Mouse (Mus musculus) brain, embryonic 14.5 days (tissue): ENCODE measurements around the gene Bcl2l13. TPM values are rescaled to one million over a fixed set of nuclear protein-coding genes. Genes with fewer than 3 reads are reported as not detected.

Experiments used
- DNase-seq: peaks from one replicate; pipeline ENCODE4 v3.0.0-alpha.2; 2011; ENCODE audit warnings: low read depth
- CTCF ChIP-seq: fragments of 200-500 bp; IDR thresholded peaks from 2 replicates; pipeline ENCODE4 v1.5.1; 2012; ENCODE audit warnings: inconsistent platforms, mild to moderate bottlenecking, moderate library complexity, borderline replicate concordance; ENCODE audit not compliant: insufficient read depth, insufficient read length; ENCODE audit errors: extremely low read depth
- POLR2A ChIP-seq: fragments of 200-500 bp; IDR thresholded peaks from 2 replicates; pipeline ENCODE4 v1.6.1; 2012; ENCODE audit warnings: mild to moderate bottlenecking, inconsistent platforms, borderline replicate concordance; ENCODE audit not compliant: poor library complexity, insufficient read depth, insufficient read length, severe bottlenecking; ENCODE audit errors: extremely low read depth
- polyA plus RNA-seq: library from polyadenylated mRNA; depleted of rRNA; stranded (reverse); fragments of >200 nt; gene quantifications from 2 replicates; pipeline ENCODE4 v1.2.3, GENCODE M21; 2012; rRNA removed

The Bcl2l13 gene
- polyA plus RNA-seq, result 31.3 and 34.7 TPM in 2 replicates

GRCm38 (mm10) chr6:120835474-120836374 is at the start of gene Bcl2l13:
Gene Bcl2l13 (plus strand): TSS chr6:120836212.
- peak; percentile 93 for DNase-seq
- TF ChIP-seq CTCF (peak; percentile 16; the same call in 1 of the 2 replicates), POLR2A (peak; percentile 78)

- TF ChIP-seq POLR2A (no peak), CTCF (no peak)
- DNase-seq, result no peak
Observed at GRCm38 (mm10) chr6:120788068-120788607, 47.9 kb upstream of the Bcl2l13 start.

- peak; percentile 39 for DNase-seq
- TF ChIP-seq CTCF, result no peak
- TF ChIP-seq POLR2A, result no peak
Observed at GRCm38 (mm10) chr6:120788904-120789303, 47.1 kb upstream of the Bcl2l13 start.

- no peak for DNase-seq
- TF ChIP-seq POLR2A (no peak), CTCF (no peak)
Observed at GRCm38 (mm10) chr6:120790153-120790552, 45.9 kb upstream of the Bcl2l13 start.

GRCm38 (mm10) chr6:120790717-120791116 is 45.3 kb upstream of the Bcl2l13 start:
- no peak for DNase-seq
- no peak for TF ChIP-seq CTCF
- TF ChIP-seq POLR2A, result no peak

GRCm38 (mm10) chr6:120792947-120793346 is 43.1 kb upstream of the Bcl2l13 start:
- DNase-seq, result peak; percentile 28
- TF ChIP-seq POLR2A (no peak), CTCF (peak; percentile 20; the same call in 1 of the 2 replicates)

GRCm38 (mm10) chr6:120795422-120796086 is 40.5 kb upstream of the Bcl2l13 start:
- DNase-seq, result no peak
- no peak for TF ChIP-seq CTCF
- no peak for TF ChIP-seq POLR2A

- TF ChIP-seq POLR2A (no peak), CTCF (no peak)
- no peak for DNase-seq
Observed at GRCm38 (mm10) chr6:120796111-120796510, 39.9 kb upstream of the Bcl2l13 start.

- DNase-seq, result no peak
- TF ChIP-seq CTCF, result no peak
Observed at GRCm38 (mm10) chr6:120798019-120798418, 38.0 kb upstream of the Bcl2l13 start.

GRCm38 (mm10) chr6:120798905-120799304 is 37.1 kb upstream of the Bcl2l13 start:
- TF ChIP-seq CTCF, result no peak
- TF ChIP-seq POLR2A, result no peak
- no peak for DNase-seq

GRCm38 (mm10) chr6:120799581-120800041 is 36.4 kb upstream of the Bcl2l13 start:
- no peak for TF ChIP-seq CTCF
- no peak for DNase-seq

- no peak for DNase-seq
- TF ChIP-seq CTCF (no peak), POLR2A (no peak)
Observed at GRCm38 (mm10) chr6:120806999-120807737, 28.8 kb upstream of the Bcl2l13 start.
